Mouse (Mus musculus) retina, postnatal 1 day (tissue): Measurements from ENCODE around the gene Gm5767.
"Not testable (repeated sequence)": the region's sequence is repeated elsewhere in the genome, so short reads cannot be mapped to it uniquely, and the experiment has no call there.

Source experiments
- DNase-seq: peaks from one replicate; pipeline ENCODE4 v3.0.0-alpha.2; 2012

Gm5767 gene

DNA sequence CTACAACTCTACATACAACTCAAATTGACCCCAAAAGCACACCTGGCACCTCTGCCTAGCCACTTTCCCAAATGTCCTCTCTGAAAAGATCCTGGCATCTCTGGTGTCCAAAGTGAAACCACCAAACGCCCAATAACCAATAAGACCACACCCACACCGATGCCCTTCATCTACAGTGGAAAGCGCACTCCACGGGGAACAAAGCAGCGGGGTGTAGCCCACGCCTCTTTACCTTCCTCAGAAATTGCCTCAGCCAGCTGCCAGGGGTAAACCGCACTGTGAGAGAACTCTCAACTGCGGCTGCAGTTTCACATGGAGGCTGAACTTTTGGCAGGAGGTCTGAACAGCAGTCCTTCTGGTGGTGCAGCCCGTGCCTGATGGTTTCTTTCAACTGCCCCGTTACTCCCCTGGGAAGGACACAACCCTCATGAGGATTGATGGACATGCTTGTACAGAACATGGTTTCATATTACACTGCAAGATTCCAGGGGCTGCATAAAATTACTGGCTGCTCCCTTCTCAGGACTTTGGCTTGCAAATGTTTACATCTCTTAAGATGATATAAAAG lies 35.0 kb downstream of the Gm5767 start:
- DNase-seq = no peak

DNA sequence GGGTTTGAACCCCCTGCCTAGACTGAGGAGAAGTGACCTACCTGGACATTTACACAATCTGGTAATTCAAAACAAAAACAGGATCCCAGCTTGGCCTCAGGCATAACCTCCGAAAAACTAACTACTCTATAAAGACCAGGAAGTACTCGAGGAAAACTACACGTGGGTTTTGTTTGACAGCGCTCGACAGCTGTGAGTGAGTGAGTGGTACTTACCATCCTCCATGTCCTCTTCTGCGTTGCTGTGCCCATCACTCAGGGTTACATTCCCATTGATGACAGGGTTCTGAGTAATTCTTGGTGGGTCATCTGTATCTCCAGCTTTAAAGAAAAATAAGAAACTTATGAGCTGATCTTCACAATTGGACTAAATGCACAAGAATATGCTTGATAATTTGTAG lies 35.7 kb downstream of the Gm5767 start:
- no peak for DNase-seq

GRCm38 (mm10) chr16:8717744-8718143 lies 37.2 kb downstream of the Gm5767 start:
- no peak for DNase-seq

DNA sequence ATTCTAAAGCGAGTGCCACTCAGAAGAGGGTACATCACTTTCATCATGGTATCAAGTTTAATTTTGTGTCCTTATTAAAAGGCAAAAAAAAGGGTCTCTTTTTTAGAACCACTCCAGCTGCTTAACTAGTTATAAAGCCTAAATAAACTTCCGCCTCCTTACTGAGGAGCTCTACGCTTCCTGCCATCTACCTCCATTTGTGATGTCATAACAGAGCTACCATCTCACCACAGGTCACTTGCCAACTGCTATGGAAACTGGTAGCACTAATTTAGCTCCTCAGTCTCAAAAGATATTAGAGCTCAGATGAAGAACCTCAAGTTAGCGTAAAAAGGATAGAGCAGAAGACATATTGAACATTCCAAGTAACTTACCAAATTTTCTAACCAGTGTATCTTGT lies 39.9 kb downstream of the Gm5767 start:
- no peak for DNase-seq

DNA sequence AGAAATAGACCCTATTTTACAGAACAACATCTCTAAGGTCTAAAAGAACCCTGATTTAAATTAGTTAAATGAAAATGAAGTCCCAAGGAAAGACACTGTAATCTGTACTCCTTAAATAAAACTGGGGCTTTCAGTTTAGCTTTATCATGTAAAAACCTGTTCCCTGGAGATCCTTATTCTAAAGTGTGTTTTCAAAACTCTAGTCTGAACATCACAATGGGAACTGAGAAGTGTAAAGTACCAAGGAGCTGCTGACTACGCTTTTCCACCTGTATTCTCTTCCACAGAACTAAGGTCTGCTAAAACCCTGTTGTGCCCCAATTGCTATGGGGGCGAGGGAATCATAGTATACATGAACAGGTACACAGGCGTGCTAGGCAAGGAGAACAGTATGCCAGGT lies 43.5 kb downstream of the Gm5767 start:
- no peak for DNase-seq

DNA sequence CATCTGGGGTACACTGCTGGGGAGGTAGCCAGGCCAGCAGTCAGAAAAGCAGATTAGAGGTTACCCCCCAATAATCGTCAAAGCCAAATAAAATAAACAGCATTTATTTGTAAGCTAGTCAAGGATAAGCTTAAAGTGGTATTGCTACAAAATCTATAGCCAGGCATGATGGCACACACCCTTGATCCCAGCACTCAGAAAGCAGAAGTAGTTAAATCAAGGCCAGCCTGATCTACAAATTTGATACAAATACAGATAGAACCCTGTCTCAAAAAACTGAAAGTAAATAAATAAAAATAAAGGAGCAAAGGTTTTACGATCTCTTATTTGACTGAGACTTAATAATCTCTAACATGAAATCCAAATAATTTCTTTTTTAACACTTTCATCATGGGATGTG lies 45.2 kb downstream of the Gm5767 start:
- DNase-seq = no peak

GRCm38 (mm10) chr16:8728111-8728748 lies 47.7 kb downstream of the Gm5767 start:
- no peak for DNase-seq

- DNase-seq = no peak
Measured at GRCm38 (mm10) chr16:8731630-8732029, 51.1 kb downstream of the Gm5767 start.

- not testable (repeated sequence) for DNase-seq
Measured at GRCm38 (mm10) chr16:8732450-8732849, 51.9 kb downstream of the Gm5767 start.
